Mouse (Mus musculus): ENCODE data around the gene Dusp28.

Gene Dusp28

GRCm38 (mm10) chr1:92907632-92908360 is 1.0 kb downstream of the Dusp28 start:
- 31% methylated on average over 20 of the region's 20 CpGs for WGBS

- WGBS = 99% methylated on average over 3 of the region's 3 CpGs
Measured at GRCm38 (mm10) chr1:92908664-92909063, 1.9 kb downstream of the Dusp28 start.

GRCm38 (mm10) chr1:92909068-92909467 is 2.3 kb downstream of the Dusp28 start:
- 62% methylated on average over 4 of the region's 4 CpGs for WGBS

GRCm38 (mm10) chr1:92910239-92910885 is 3.6 kb downstream of the Dusp28 start, which contains the start of gene Rnpepl1:
Gene Rnpepl1, plus strand, starts transcription at chr1:92910783.
- under 1% methylated on average over 43 of the region's 57 CpGs for WGBS

GRCm38 (mm10) chr1:92910925-92911720 is 4.3 kb downstream of the Dusp28 start:
- under 1% methylated on average over 70 of the region's 85 CpGs for WGBS

GRCm38 (mm10) chr1:92911721-92912138 is 4.9 kb downstream of the Dusp28 start:
- WGBS = 26% methylated on average over 8 of the region's 8 CpGs

- 53% methylated on average over 1 of the region's 1 CpGs for WGBS
Measured at GRCm38 (mm10) chr1:92912286-92912685, 5.5 kb downstream of the Dusp28 start.

- WGBS = 84% methylated on average over 4 of the region's 4 CpGs
Measured at GRCm38 (mm10) chr1:92914239-92914638, 7.5 kb downstream of the Dusp28 start.

- WGBS = 96% methylated on average over 11 of the region's 11 CpGs
Measured at GRCm38 (mm10) chr1:92914993-92915392, 8.2 kb downstream of the Dusp28 start.

GRCm38 (mm10) chr1:92916725-92917124 is 9.9 kb downstream of the Dusp28 start:
- WGBS = 93% methylated on average over 9 of the region's 9 CpGs

GRCm38 (mm10) chr1:92919151-92919550 is 12.4 kb downstream of the Dusp28 start:
- WGBS = 96% methylated on average over 11 of the region's 11 CpGs

- WGBS = 62% methylated on average over 12 of the region's 12 CpGs
Measured at GRCm38 (mm10) chr1:92919775-92920174, 13.0 kb downstream of the Dusp28 start.

- WGBS = 80% methylated on average over 7 of the region's 7 CpGs
Measured at GRCm38 (mm10) chr1:92920474-92921200, 13.9 kb downstream of the Dusp28 start.

- 72% methylated on average over 4 of the region's 4 CpGs for WGBS
Measured at GRCm38 (mm10) chr1:92921496-92921895, 14.7 kb downstream of the Dusp28 start.

GRCm38 (mm10) chr1:92930171-92930706 is 23.5 kb downstream of the Dusp28 start:
- WGBS = 18% methylated on average over 1 of the region's 1 CpGs

- WGBS = 74% methylated on average over 4 of the region's 4 CpGs
Measured at GRCm38 (mm10) chr1:92933611-92934010, 26.8 kb downstream of the Dusp28 start.

- under 1% methylated on average over 45 of the region's 45 CpGs for WGBS
Measured at GRCm38 (mm10) chr1:92934182-92934827, 27.5 kb downstream of the Dusp28 start, which contains the start of gene Capn10. Gene Capn10, plus strand, starts transcription at chr1:92934376.

GRCm38 (mm10) chr1:92935054-92935962 is 28.5 kb downstream of the Dusp28 start:
- 6% methylated on average over 10 of the region's 10 CpGs for WGBS

GRCm38 (mm10) chr1:92935977-92936376 is 29.2 kb downstream of the Dusp28 start:
- 17% methylated on average over 2 of the region's 2 CpGs for WGBS

GRCm38 (mm10) chr1:92936467-92936866 is 29.7 kb downstream of the Dusp28 start:
- WGBS = 79% methylated on average over 3 of the region's 3 CpGs

Measured in cerebral cortex, adult 2 months (tissue).